Mouse (Mus musculus): ENCODE results near the gene Spata45.

GRCm38 (mm10) chr1:191070259-191070658 is 33.8 kb downstream of the Spata45 start:
- TF ChIP-seq POLR2A (IDR thresholded peaks at IDR 0.05; ENCODE audit: insufficient read length, low read depth) (no peak), USF1 (IDR thresholded peaks at IDR 0.05; ENCODE audit: low read depth) (no peak)
